Mouse (Mus musculus) testis, adult 2 months (tissue): ENCODE measurements around the gene Sema3c.

Experiments used
- CTCF ChIP-seq: fragments of 200-500 bp; IDR thresholded peaks from 2 replicates; pipeline ENCODE4 v1.5.1; 2012; ENCODE audit warnings: low read depth, mild to moderate bottlenecking, inconsistent platforms, low read length, moderate library complexity; ENCODE audit not compliant: control insufficient read depth, insufficient read depth, insufficient replicate concordance
- POLR2A ChIP-seq: fragments of 200-500 bp; IDR thresholded peaks from 2 replicates; pipeline ENCODE4 v1.6.1; 2012; ENCODE audit warnings: low read depth, mild to moderate bottlenecking, inconsistent platforms, low read length, moderate library complexity; ENCODE audit not compliant: control insufficient read depth

DNA sequence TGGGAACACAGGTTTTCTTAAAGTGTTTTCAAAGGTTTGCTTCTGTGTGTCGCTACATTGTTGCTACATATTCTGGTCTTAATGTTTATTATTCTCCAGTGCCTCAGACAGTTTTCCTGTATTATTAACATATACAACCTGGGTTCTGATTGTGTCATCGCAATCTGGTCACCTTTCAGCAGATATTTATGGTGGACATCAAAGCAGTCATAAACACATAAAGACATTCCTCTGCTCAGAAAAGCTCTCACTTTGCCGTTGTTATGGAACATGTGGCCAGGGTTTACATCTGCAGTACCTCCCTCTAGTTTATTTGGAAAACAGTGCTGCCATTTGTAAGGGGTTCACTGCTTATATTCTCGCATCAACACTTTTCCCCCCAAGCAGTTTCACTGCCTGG lies 27.6 kb downstream of the Sema3c start:
- TF ChIP-seq CTCF (no peak), POLR2A (no peak)
